Mouse (Mus musculus): ENCODE data around the gene Phc2. TPM values are rescaled to one million over a fixed set of nuclear protein-coding genes. Genes with fewer than 3 reads are reported as not detected.

Phc2 gene
- total and polyA plus RNA-seq, 3 experiments, result 23.7 to 65.5 TPM; not detected in 1

DNA sequence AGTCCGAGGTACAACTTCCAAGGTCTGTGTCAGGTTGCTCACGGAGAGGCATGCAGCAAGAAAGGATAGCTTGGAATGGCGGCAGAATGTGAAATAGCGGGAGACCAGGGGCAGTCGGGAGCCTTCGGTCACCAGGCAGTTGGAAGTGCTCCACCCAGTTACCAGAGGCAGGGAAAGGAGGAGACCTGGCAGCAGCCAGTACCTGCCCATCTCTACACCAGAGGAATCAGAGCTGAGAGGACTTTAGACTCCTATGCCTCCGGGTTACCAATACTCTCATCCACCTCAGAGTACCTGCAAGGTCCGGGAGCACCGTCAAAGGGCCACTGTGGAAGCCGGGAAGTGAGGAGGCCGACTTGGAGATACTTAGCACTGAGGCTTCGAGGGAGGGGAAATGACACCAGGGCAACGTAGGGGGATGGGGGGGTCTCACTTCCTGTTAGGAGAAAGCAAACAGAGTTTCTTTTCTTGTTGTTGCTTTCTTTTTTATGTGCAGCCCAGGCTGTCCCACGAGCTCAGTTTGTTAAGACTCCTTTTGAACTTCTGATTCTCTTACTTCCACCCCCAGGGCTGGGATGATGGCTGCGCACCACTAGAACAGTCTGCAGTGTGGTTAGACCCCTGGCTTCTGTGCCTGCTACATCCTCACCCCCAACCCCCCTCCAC is 36.1 kb upstream of the Phc2 start, which contains the start of gene Tlr12:
Gene Tlr12 (minus strand): TSS at position 374 of the 666 bp plus-strand sequence.
- no peaks in the 10 kb centered on the region for H3K9me3 ChIP-seq (replicated peaks; ENCODE audit: insufficient read depth, low read length)
- no peaks in the 10 kb centered on the region for H3K36me3 ChIP-seq (ENCODE audit: control insufficient read depth in 1 of 2, insufficient read depth in 2 of 2, low read length in 2 of 2)
- no peaks in the 10 kb centered on the region for H3K27me3 ChIP-seq (ENCODE audit: control insufficient read depth in 1 of 2, insufficient read depth in 2 of 2, low read length in 2 of 2)
- TF ChIP-seq TCF12 (IDR thresholded peaks at IDR 0.05; ENCODE audit: low read depth, low read length), result no peak
- TF ChIP-seq MAFK (IDR thresholded peaks at IDR 0.05; ENCODE audit: borderline replicate concordance, low read depth, low read length), result no peak
- TF ChIP-seq E2F4 (IDR thresholded peaks at IDR 0.05; ENCODE audit: borderline replicate concordance, low read depth, low read length), result no peak
- TF ChIP-seq USF1 (IDR thresholded peaks at IDR 0.05; ENCODE audit: low read depth, low read length), result no peak
- no peak for TF ChIP-seq USF2 (IDR thresholded peaks at IDR 0.05; ENCODE audit: borderline replicate concordance in 1 of 2, insufficient read depth in 1 of 2, low read depth in 1 of 2, low read length in 2 of 2)
- TF ChIP-seq KAT2A (conservative IDR thresholded peaks at IDR 0.05; ENCODE audit: low read depth, low read length), result no peak
- TF ChIP-seq ZNF384 (IDR thresholded peaks at IDR 0.05; ENCODE audit: low read depth, low read length), result no peak
- no peak for TF ChIP-seq SMC3 (IDR thresholded peaks at IDR 0.05; ENCODE audit: low read depth, low read length)
- no peak for TF ChIP-seq UBTF (IDR thresholded peaks at IDR 0.05; ENCODE audit: borderline replicate concordance, insufficient read depth, low read depth, low read length)
- TF ChIP-seq NRF1 (IDR thresholded peaks at IDR 0.05; ENCODE audit: insufficient read depth, low read depth, low read length, poor library complexity, severe bottlenecking), result no peak
- no peak for TF ChIP-seq RAD21 (IDR thresholded peaks at IDR 0.05; ENCODE audit: low read depth, low read length)
- TF ChIP-seq MXI1 (IDR thresholded peaks at IDR 0.05; ENCODE audit: low read depth, low read length), result no peak
- no peak for TF ChIP-seq JUND (IDR thresholded peaks at IDR 0.05; ENCODE audit: low read depth, low read length)
- no peak within 1 kb of the TSS for H3K4me3 ChIP-seq (ENCODE audit: control insufficient read depth in 1 of 2, insufficient read depth in 1 of 2, low read depth in 2 of 2, low read length in 2 of 2)
- H3K79me2 ChIP-seq (ENCODE audit: control insufficient read depth, insufficient read depth, low read length, poor library complexity), result no peaks in the 10 kb centered on the region
- DNase-seq (ENCODE audit: low read depth, low spot score), result no peak
- no peak within 1 kb of the TSS for H3K9ac ChIP-seq (ENCODE audit: control insufficient read depth, low read depth, low read length, poor library complexity, severe bottlenecking)
- no peaks in the 10 kb centered on the region; a peak in 1 of 4 replicates for H3K4me1 ChIP-seq (ENCODE audit: control insufficient read depth in 1 of 2, insufficient read depth in 2 of 2, low read length in 2 of 2)
- no peak within 1 kb of the TSS for H3K27ac ChIP-seq (ENCODE audit: control insufficient read depth, low read depth, low read length)

DNA sequence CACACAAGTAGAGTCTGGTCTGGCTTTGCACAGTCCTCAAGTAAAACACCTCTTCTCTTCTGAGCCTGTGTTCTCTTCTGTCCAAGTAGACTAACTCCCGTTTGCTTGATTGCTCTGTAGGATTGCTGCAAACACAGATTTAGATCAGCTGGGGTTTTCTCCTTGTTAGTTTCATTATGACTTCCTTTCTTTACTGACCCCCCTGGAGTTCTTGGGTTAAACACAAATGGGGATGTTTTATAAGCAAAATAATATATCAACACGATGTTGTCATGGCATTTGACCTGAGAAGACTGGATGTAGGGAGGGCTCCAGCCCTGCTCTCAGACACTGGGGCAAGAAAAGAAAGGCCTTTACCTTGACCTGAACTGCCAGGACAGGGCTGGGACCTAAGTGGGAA is 35.5 kb upstream of the Phc2 start:
- no peaks in the 10 kb centered on the region for H3K9me3 ChIP-seq (replicated peaks; ENCODE audit: insufficient read depth, low read length)
- H3K79me2 ChIP-seq (ENCODE audit: control insufficient read depth, insufficient read depth, low read length, poor library complexity), result no peaks in the 10 kb centered on the region
- H3K4me3 ChIP-seq (ENCODE audit: control insufficient read depth in 1 of 2, insufficient read depth in 1 of 2, low read depth in 2 of 2, low read length in 2 of 2), result no peak overlapping the region
- DNase-seq (ENCODE audit: low read depth, low spot score), result no peak
- H3K36me3 ChIP-seq (ENCODE audit: control insufficient read depth in 1 of 2, insufficient read depth in 2 of 2, low read length in 2 of 2), result no peaks in the 10 kb centered on the region
- no peaks in the 10 kb centered on the region for H3K27me3 ChIP-seq (ENCODE audit: control insufficient read depth in 1 of 2, insufficient read depth in 2 of 2, low read length in 2 of 2)
- H3K9ac ChIP-seq (ENCODE audit: control insufficient read depth, low read depth, low read length, poor library complexity, severe bottlenecking), result no peak overlapping the region
- TF ChIP-seq E2F4 (IDR thresholded peaks at IDR 0.05; ENCODE audit: borderline replicate concordance, low read depth, low read length) (no peak), ZMIZ1 (IDR thresholded peaks at IDR 0.05; ENCODE audit: low read depth, low read length) (no peak), HCFC1 (IDR thresholded peaks at IDR 0.05; ENCODE audit: low read depth, low read length) (no peak), POLR2AphosphoS2 (IDR thresholded peaks at IDR 0.05; ENCODE audit: low read length) (no peak), ZNF384 (IDR thresholded peaks at IDR 0.05; ENCODE audit: low read depth, low read length) (no peak), MEF2A (IDR thresholded peaks at IDR 0.05; ENCODE audit: extremely low read depth, insufficient replicate concordance, low read depth, low read length, poor library complexity, severe bottlenecking) (no peak), NELFE (IDR thresholded peaks at IDR 0.05; ENCODE audit: low read depth, low read length) (no peak), EP300 (IDR thresholded peaks at IDR 0.05; ENCODE audit: low read depth in 1 of 2, low read length in 2 of 2) (no peak), POLR2A (IDR thresholded peaks at IDR 0.05; ENCODE audit: control insufficient read depth in 1 of 2, insufficient read depth in 1 of 2, low read depth in 1 of 2, low read length in 2 of 2, poor library complexity in 1 of 2) (no peak), TBP (IDR thresholded peaks at IDR 0.05; ENCODE audit: low read depth, low read length) (no peak)
- H3K4me1 ChIP-seq (ENCODE audit: control insufficient read depth in 1 of 2, insufficient read depth in 2 of 2, low read length in 2 of 2), result no peaks in the 10 kb centered on the region; a peak in 1 of 4 replicates
- no peak overlapping the region for H3K27ac ChIP-seq (ENCODE audit: control insufficient read depth, low read depth, low read length)

Data from MEL (cell line).